Mouse (Mus musculus) testis, adult 2 months (tissue): ENCODE measurements at regions not wholly inside any gene's neighbourhood (a gene's known extent, or its start where the extent isn't known, plus 50 kb on each side); places are given as distances from the start of the nearest gene placed in this dataset.

Experiments used
- H3K27ac ChIP-seq: fragments of 200-500 bp; 2 replicates; pipeline ENCODE4 v1.5.1; 2012; ENCODE audit warnings: low read depth, low read length; ENCODE audit not compliant: control insufficient read depth, insufficient read depth
- H3K27me3 ChIP-seq: fragments of 200-500 bp; 2 replicates; pipeline ENCODE4 v1.6.1; 2012; ENCODE audit warnings: mild to moderate bottlenecking, low read length, moderate library complexity; ENCODE audit not compliant: control insufficient read depth, insufficient read depth
- H3K36me3 ChIP-seq: fragments of 200-500 bp; 2 replicates; pipeline ENCODE4 v1.6.1; 2012; ENCODE audit warnings: mild to moderate bottlenecking, low read length; ENCODE audit not compliant: control insufficient read depth, insufficient read depth
- H3K4me1 ChIP-seq: fragments of 200-500 bp; 2 replicates; pipeline ENCODE4 v1.6.1; 2012; ENCODE audit warnings: low read length; ENCODE audit not compliant: control insufficient read depth, insufficient read depth
- H3K4me3 ChIP-seq: fragments of 200-500 bp; 2 replicates; pipeline ENCODE4 v1.5.1; 2012; ENCODE audit warnings: low read depth, mild to moderate bottlenecking, low read length, moderate library complexity, mixed read lengths; ENCODE audit not compliant: control insufficient read depth
- CTCF ChIP-seq: fragments of 200-500 bp; IDR thresholded peaks from 2 replicates; pipeline ENCODE4 v1.5.1; 2012; ENCODE audit warnings: low read depth, mild to moderate bottlenecking, inconsistent platforms, low read length, moderate library complexity; ENCODE audit not compliant: control insufficient read depth, insufficient read depth, insufficient replicate concordance
- POLR2A ChIP-seq: fragments of 200-500 bp; IDR thresholded peaks from 2 replicates; pipeline ENCODE4 v1.6.1; 2012; ENCODE audit warnings: low read depth, mild to moderate bottlenecking, inconsistent platforms, low read length, moderate library complexity; ENCODE audit not compliant: control insufficient read depth

GRCm38 (mm10) chr15:94024126-94024730, 428.5 kb upstream of the Prickle1 start:
- no peaks in the 10 kb centered on the region for H3K36me3 ChIP-seq
- H3K27me3 ChIP-seq, result no peaks in the 10 kb centered on the region
- H3K4me1 ChIP-seq, result no peaks in the 10 kb centered on the region
- no peak overlapping the region for H3K27ac ChIP-seq
- H3K4me3 ChIP-seq, result no peak overlapping the region
- no peak for TF ChIP-seq POLR2A
- no peak for TF ChIP-seq CTCF

- TF ChIP-seq POLR2A, result no peak
- TF ChIP-seq CTCF, result no peak
- Histone ChIP-seq H3K27ac (no peak overlapping the region), H3K27me3 (no peaks in the 10 kb centered on the region), H3K4me3 (no peak overlapping the region), H3K4me1 (no peaks in the 10 kb centered on the region), H3K36me3 (no peaks in the 10 kb centered on the region)
Observed at GRCm38 (mm10) chr15:94023501-94023900, 427.8 kb upstream of the Prickle1 start.

- Histone ChIP-seq H3K4me1 (no peaks in the 10 kb centered on the region), H3K36me3 (no peaks in the 10 kb centered on the region), H3K27me3 (no peaks in the 10 kb centered on the region), H3K27ac (no peak overlapping the region), H3K4me3 (no peak overlapping the region)
- no peak for TF ChIP-seq CTCF
- TF ChIP-seq POLR2A, result no peak
Observed at GRCm38 (mm10) chr15:94017814-94018213, 422.1 kb upstream of the Prickle1 start.

GRCm38 (mm10) chr15:94011499-94011898, 415.8 kb upstream of the Prickle1 start:
- Histone ChIP-seq H3K4me1 (no peaks in the 10 kb centered on the region), H3K36me3 (no peaks in the 10 kb centered on the region), H3K27ac (no peak overlapping the region), H3K4me3 (no peak overlapping the region), H3K27me3 (no peaks in the 10 kb centered on the region)
- TF ChIP-seq CTCF (no peak), POLR2A (no peak)

- Histone ChIP-seq H3K27me3 (no peaks in the 10 kb centered on the region), H3K36me3 (no peaks in the 10 kb centered on the region), H3K27ac (no peak overlapping the region), H3K4me1 (no peaks in the 10 kb centered on the region), H3K4me3 (no peak overlapping the region)
- TF ChIP-seq POLR2A (no peak), CTCF (no peak)
Observed at GRCm38 (mm10) chr15:94006082-94006481, 410.4 kb upstream of the Prickle1 start.

- no peaks in the 10 kb centered on the region for H3K4me1 ChIP-seq
- H3K27ac ChIP-seq, result no peak overlapping the region
- no peaks in the 10 kb centered on the region for H3K36me3 ChIP-seq
- no peak overlapping the region for H3K4me3 ChIP-seq
- no peaks in the 10 kb centered on the region for H3K27me3 ChIP-seq
- TF ChIP-seq CTCF, result no peak
- no peak for TF ChIP-seq POLR2A
Observed at GRCm38 (mm10) chr15:94004911-94005310, 409.2 kb upstream of the Prickle1 start.

GRCm38 (mm10) chr15:94003145-94003544, 407.5 kb upstream of the Prickle1 start:
- TF ChIP-seq CTCF, result no peak
- H3K4me1 ChIP-seq, result no peaks in the 10 kb centered on the region
- no peak overlapping the region for H3K27ac ChIP-seq

GRCm38 (mm10) chr15:93994542-93994941, 398.9 kb upstream of the Prickle1 start:
- H3K4me3 ChIP-seq, result no peak overlapping the region
- TF ChIP-seq CTCF (no peak), POLR2A (no peak)
- H3K36me3 ChIP-seq, result no peaks in the 10 kb centered on the region
- no peaks in the 10 kb centered on the region for H3K4me1 ChIP-seq
- no peak overlapping the region for H3K27ac ChIP-seq
- H3K27me3 ChIP-seq, result no peaks in the 10 kb centered on the region

More at GRCm38 (mm10) chr15:94003145-94003544, 407.5 kb upstream of the Prickle1 start:
- Histone ChIP-seq H3K4me3 (no peak overlapping the region), H3K36me3 (no peaks in the 10 kb centered on the region), H3K27me3 (no peaks in the 10 kb centered on the region)
